ENCODE assay signal across 30 mouse cellular contexts in genomic region chr14:47754253-47754897, GRCm38 (mm10).
A peak's percentile ranks its signal among the peaks of the same experiment; 100 is the strongest.
DNase-seq lines count a peak whose midpoint lies in the region; ATAC-seq and TF ChIP-seq lines count a peak whose summit lies in the region.
"Had no signal": no experiment of that assay in that cellular context is flagged by ENCODE, and none has a peak within 500 bp of the region (broad histone marks: within the 10 kb centered on the region; RNA-seq: fewer than 3 reads in every experiment).

No protein-coding gene starts in this region.

- TF ChIP-seq CTCF in embryonic fibroblast, embryonic 13.5 days (IDR thresholded peaks at IDR 0.05; ENCODE audit: borderline replicate concordance, insufficient read depth, low read length), result no peak

- H3K9me3 ChIP-seq in midbrain, embryonic 11.5 days (ENCODE audit: control insufficient read depth, low read length), result no peaks in the 10 kb centered on the region
- H3K9me3 ChIP-seq in midbrain, embryonic 14.5 days (ENCODE audit: control insufficient read depth, low read length), result no peaks in the 10 kb centered on the region
- no peaks in the 10 kb centered on the region for H3K9me3 ChIP-seq in heart, embryonic 12.5 days (replicated peaks)
- no peaks in the 10 kb centered on the region for H3K9me3 ChIP-seq in midbrain, embryonic 13.5 days
- H3K9me3 ChIP-seq: heart, embryonic 13.5 days; hindbrain, embryonic 10.5 days; hindbrain, embryonic 15.5 days; liver, embryonic 12.5 days; midbrain, embryonic 12.5 days had no signal

- H3K27me3 ChIP-seq in midbrain, embryonic 11.5 days (ENCODE audit: control insufficient read depth, insufficient read depth, low read length), result no peaks in the 10 kb centered on the region
- H3K27me3 ChIP-seq in midbrain, embryonic 14.5 days (ENCODE audit: control insufficient read depth, insufficient read depth, low read length), result no peaks in the 10 kb centered on the region
- H3K27me3 ChIP-seq in heart, embryonic 12.5 days (replicated peaks), result no peaks in the 10 kb centered on the region
- H3K27me3 ChIP-seq in midbrain, embryonic 13.5 days, result no peaks in the 10 kb centered on the region
- H3K27me3 ChIP-seq: hindbrain, embryonic 15.5 days; liver, embryonic 12.5 days; midbrain, embryonic 12.5 days had no signal

- DNase-seq in midbrain, embryonic 11.5 days (ENCODE audit: low spot score, missing footprints), result peak; percentile 68
- DNase-seq in midbrain, embryonic 14.5 days, result no peak
- DNase-seq in frontal cortex, postnatal 25 days (ENCODE audit: low spot score in 2 of 2), result no peak
- DNase-seq: adrenal gland, adult 2 months; adrenal gland, postnatal 36 days; B cell, adult 2 months; cerebellum, adult 2 months; cerebellum, postnatal 14 days; gastrocnemius, postnatal 36 days; heart, adult 2 months; heart, postnatal 10 days; kidney, adult 11 months; kidney, postnatal 36 days; layer of hippocampus, postnatal 36 days; left cerebral cortex, postnatal 4 days; lung, postnatal 14 days; right cerebral cortex, postnatal 25 days; thymus, postnatal 4 days had no signal

- H3K4me2 ChIP-seq in midbrain, embryonic 11.5 days, result no peak overlapping the region
- no peak overlapping the region for H3K4me2 ChIP-seq in midbrain, embryonic 14.5 days (ENCODE audit: low read length)
- H3K4me2 ChIP-seq in heart, embryonic 12.5 days, result no peak overlapping the region
- no peak overlapping the region for H3K4me2 ChIP-seq in midbrain, embryonic 13.5 days (replicated peaks)
- H3K4me2 ChIP-seq: heart, embryonic 13.5 days; hindbrain, embryonic 15.5 days; liver, embryonic 12.5 days; midbrain, embryonic 12.5 days had no signal

- 87% methylated on average over 4 of the region's 4 CpGs for WGBS in midbrain, embryonic 11.5 days
- WGBS in midbrain, embryonic 14.5 days, result 80% methylated on average over 4 of the region's 4 CpGs
- WGBS in heart, embryonic 12.5 days, result 84% methylated on average over 4 of the region's 4 CpGs
- 90% methylated on average over 4 of the region's 4 CpGs for WGBS in midbrain, embryonic 13.5 days

- no peak overlapping the region for H3K4me3 ChIP-seq in midbrain, embryonic 11.5 days (ENCODE audit: low read depth, low read length)
- H3K4me3 ChIP-seq in midbrain, embryonic 14.5 days (replicated peaks; ENCODE audit: low read depth, low read length), result no peak overlapping the region
- no peak overlapping the region for H3K4me3 ChIP-seq in embryonic fibroblast, embryonic 13.5 days (ENCODE audit: insufficient read depth, low read length)
- no peak overlapping the region for H3K4me3 ChIP-seq in heart, embryonic 12.5 days
- H3K4me3 ChIP-seq in midbrain, embryonic 13.5 days (replicated peaks), result no peak overlapping the region
- H3K4me3 ChIP-seq: heart, adult 2 months; heart, embryonic 13.5 days; hindbrain, embryonic 10.5 days; hindbrain, embryonic 15.5 days; liver, embryonic 12.5 days; midbrain, embryonic 12.5 days had no signal

- ATAC-seq in midbrain, embryonic 11.5 days (ENCODE audit: low FRiP score), result no peak
- no peak for ATAC-seq in midbrain, embryonic 14.5 days (ENCODE audit: low FRiP score, low TSS enrichment)
- peak; percentile 85 for ATAC-seq in megakaryocyte progenitor cell, adult 5-6 weeks (replicated peaks; ENCODE audit: poor library complexity)
- no peak; the same call in 1 of the 2 replicates for ATAC-seq in heart, embryonic 12.5 days (ENCODE audit: insufficient number of reproducible peaks, low FRiP score)
- ATAC-seq in midbrain, embryonic 13.5 days, result no peak
- ATAC-seq: activated CD4-positive, CD25-positive, alpha-beta regulatory T cell, adult 4 months; forebrain, embryonic 16.5 days; inflammation-experienced regulatory T-cells, adult 6 months; liver, embryonic 12.5 days had no signal

- H3K4me1 ChIP-seq in midbrain, embryonic 11.5 days (ENCODE audit: control insufficient read depth, insufficient read depth, low read length), result no peaks in the 10 kb centered on the region
- H3K4me1 ChIP-seq in midbrain, embryonic 14.5 days (ENCODE audit: control insufficient read depth, insufficient read depth, low read length), result no peaks in the 10 kb centered on the region
- H3K4me1 ChIP-seq in embryonic fibroblast, embryonic 13.5 days (ENCODE audit: control insufficient read depth, insufficient read depth, low read length), result peaks cover 12% of the 10 kb centered on the region
- no peaks in the 10 kb centered on the region for H3K4me1 ChIP-seq in heart, embryonic 12.5 days (replicated peaks)
- H3K4me1 ChIP-seq in midbrain, embryonic 13.5 days (replicated peaks), result no peaks in the 10 kb centered on the region
- H3K4me1 ChIP-seq: hindbrain, embryonic 10.5 days; hindbrain, embryonic 15.5 days; liver, embryonic 12.5 days; midbrain, embryonic 12.5 days had no signal

- H3K27ac ChIP-seq in midbrain, embryonic 11.5 days (ENCODE audit: low read depth, low read length), result no peak overlapping the region
- no peak overlapping the region for H3K27ac ChIP-seq in midbrain, embryonic 14.5 days (replicated peaks; ENCODE audit: low read depth, low read length)
- H3K27ac ChIP-seq in embryonic fibroblast, embryonic 13.5 days (ENCODE audit: insufficient read depth, low read length), result peak overlapping the region; percentile 86
- H3K27ac ChIP-seq in heart, embryonic 12.5 days (ENCODE audit: poor library complexity, severe bottlenecking), result no peak overlapping the region
- H3K27ac ChIP-seq in midbrain, embryonic 13.5 days, result no peak overlapping the region
- H3K27ac ChIP-seq: heart, adult 2 months; heart, embryonic 13.5 days; hindbrain, embryonic 10.5 days; hindbrain, embryonic 15.5 days; liver, embryonic 12.5 days; midbrain, embryonic 12.5 days had no signal

- H3K36me3 ChIP-seq in midbrain, embryonic 11.5 days (ENCODE audit: control insufficient read depth, insufficient read depth, low read length), result no peaks in the 10 kb centered on the region
- H3K36me3 ChIP-seq in midbrain, embryonic 14.5 days (ENCODE audit: control insufficient read depth, insufficient read depth, low read length), result no peaks in the 10 kb centered on the region
- peaks cover 3% of the 10 kb centered on the region; the same call in 1 of the 2 replicates for H3K36me3 ChIP-seq in heart, embryonic 12.5 days
- no peaks in the 10 kb centered on the region for H3K36me3 ChIP-seq in midbrain, embryonic 13.5 days
- H3K36me3 ChIP-seq: heart, embryonic 13.5 days; hindbrain, embryonic 15.5 days; liver, embryonic 12.5 days; midbrain, embryonic 12.5 days had no signal

- no peak for TF ChIP-seq POLR2A in embryonic fibroblast, embryonic 13.5 days (IDR thresholded peaks at IDR 0.05; ENCODE audit: low read depth, low read length)

- no peak overlapping the region for H3K9ac ChIP-seq in midbrain, embryonic 11.5 days (ENCODE audit: low read length)
- no peak overlapping the region for H3K9ac ChIP-seq in midbrain, embryonic 14.5 days (replicated peaks; ENCODE audit: low read length)
- H3K9ac ChIP-seq in heart, embryonic 12.5 days, result no peak overlapping the region
- H3K9ac ChIP-seq in midbrain, embryonic 13.5 days (replicated peaks), result no peak overlapping the region
- H3K9ac ChIP-seq: heart, embryonic 13.5 days; hindbrain, embryonic 15.5 days; liver, embryonic 12.5 days; midbrain, embryonic 12.5 days had no signal
